Mouse (Mus musculus) stomach, embryonic 16.5 days (tissue): ENCODE measurements around the gene Ints5. TPM values are rescaled to one million over a fixed set of nuclear protein-coding genes. Genes with fewer than 3 reads are reported as not detected.

Experiments used
- ATAC-seq: fragments of 200-750 bp; cut with Nextera tagmentation; 2 replicates; pipeline ENCODE4 v1.8.0; 2017; ENCODE audit warnings: moderate number of reproducible peaks, moderate TSS enrichment; ENCODE audit not compliant: insufficient read depth, low FRiP score
- H3K27ac ChIP-seq: fragments of 300-500 bp; sonication (generic); 2 replicates; pipeline ENCODE4 v1.5.1; 2014; ENCODE audit warnings: low read length
- H3K27me3 ChIP-seq: fragments of 300-500 bp; sonication (generic); 2 replicates; pipeline ENCODE4 v1.6.1; 2014; ENCODE audit warnings: low read length, control low read depth, mixed read lengths; ENCODE audit not compliant: control insufficient read depth, insufficient read depth
- H3K36me3 ChIP-seq: fragments of 300-500 bp; sonication (generic); 2 replicates; pipeline ENCODE4 v1.6.1; 2014; ENCODE audit warnings: low read length; ENCODE audit not compliant: control insufficient read depth, insufficient read depth
- H3K4me1 ChIP-seq: fragments of 300-500 bp; sonication (generic); 2 replicates; pipeline ENCODE4 v1.6.1; 2014; ENCODE audit warnings: low read length, control low read depth, mixed read lengths; ENCODE audit not compliant: control insufficient read depth, insufficient read depth
- H3K4me2 ChIP-seq: fragments of 300-500 bp; sonication (generic); 2 replicates; pipeline ENCODE4 v1.6.1; 2014; ENCODE audit warnings: low read depth, low read length, mixed read lengths
- H3K4me3 ChIP-seq: fragments of 300-500 bp; sonication (generic); replicated peaks from 2 replicates; pipeline ENCODE4 v1.5.1; 2014; ENCODE audit warnings: mild to moderate bottlenecking, low read length
- H3K9ac ChIP-seq: fragments of 300-500 bp; sonication (generic); 2 replicates; pipeline ENCODE4 v1.6.1; 2014; ENCODE audit warnings: low read length
- H3K9me3 ChIP-seq: fragments of 300-500 bp; sonication (generic); replicated peaks from 2 replicates; pipeline ENCODE4 v1.6.1; 2016; ENCODE audit warnings: low read length, control low read depth; ENCODE audit not compliant: control insufficient read depth
- WGBS: fragments of 180-500 bp; shearing (Covaris S2); extraction: QIAGEN DNeasy Blood & Tissue Kit; methylation state at CpG from one replicate; pipeline ENCODE4 v1.1.7; 2014; 5-methylcytosine and 5-hydroxymethylcytosine counted together
- polyA plus RNA-seq: library from polyadenylated mRNA; unstranded; fragments of >200 nt; fragmentation: Nextera tagmentation; extraction: Ambion mirVana; gene quantifications from 2 replicates; pipeline ENCODE4 v1.2.1, GENCODE M21; 2015

Ints5 gene
- polyA plus RNA-seq, 1 experiment from 2014 or later = 35.4 TPM

GRCm38 (mm10) chr19:8897865-8898495 is 5.2 kb downstream of the Ints5 start, which contains the start of gene Ganab:
Gene Ganab, plus strand, starts transcription at chr19:8898071.
- peak; percentile 99 for ATAC-seq
- H3K27ac ChIP-seq = peak within 1 kb of the TSS; percentile 94
- H3K9me3 ChIP-seq = no peaks in the 10 kb centered on the region
- peaks cover 20% of the 10 kb centered on the region for H3K4me1 ChIP-seq
- H3K27me3 ChIP-seq = no peaks in the 10 kb centered on the region
- peak within 1 kb of the TSS; percentile 96 for H3K9ac ChIP-seq
- H3K36me3 ChIP-seq = peaks cover 6% of the 10 kb centered on the region; the same call in 1 of the 2 replicates
- H3K4me2 ChIP-seq = peak within 1 kb of the TSS; percentile 69
- WGBS = under 1% methylated on average over 53 of the region's 53 CpGs
- H3K4me3 ChIP-seq = peak within 1 kb of the TSS; percentile 77

GRCm38 (mm10) chr19:8898576-8898975 is 5.8 kb downstream of the Ints5 start:
- peak overlapping the region; percentile 96 for H3K9ac ChIP-seq
- ATAC-seq = no peak
- peaks cover 9% of the 10 kb centered on the region for H3K36me3 ChIP-seq
- 5% methylated on average over 13 of the region's 13 CpGs for WGBS
- H3K27ac ChIP-seq = peak overlapping the region; percentile 88
- no peaks in the 10 kb centered on the region for H3K9me3 ChIP-seq
- peak overlapping the region; percentile 77 for H3K4me3 ChIP-seq
- peaks cover 19% of the 10 kb centered on the region for H3K4me1 ChIP-seq
- H3K27me3 ChIP-seq = no peaks in the 10 kb centered on the region
- peak overlapping the region; percentile 69 for H3K4me2 ChIP-seq

- H3K4me1 ChIP-seq = peaks cover 15% of the 10 kb centered on the region
- peaks cover 13% of the 10 kb centered on the region for H3K36me3 ChIP-seq
- 25% methylated on average over 3 of the region's 3 CpGs for WGBS
Observed at GRCm38 (mm10) chr19:8899079-8899478, 6.3 kb downstream of the Ints5 start.

GRCm38 (mm10) chr19:8903412-8903811 is 10.6 kb downstream of the Ints5 start:
- Histone ChIP-seq H3K9me3 (no peaks in the 10 kb centered on the region), H3K4me1 (peaks cover 9% of the 10 kb centered on the region), H3K27ac (no peak overlapping the region), H3K9ac (no peak overlapping the region), H3K4me2 (no peak overlapping the region), H3K36me3 (peaks cover 25% of the 10 kb centered on the region), H3K4me3 (no peak overlapping the region), H3K27me3 (no peaks in the 10 kb centered on the region)
- ATAC-seq = no peak
- 90% methylated on average over 5 of the region's 5 CpGs for WGBS

More at GRCm38 (mm10) chr19:8899079-8899478, 6.3 kb downstream of the Ints5 start:
- Histone ChIP-seq H3K27ac (0 out of 2 replicates have a peak overlapping the region, but pooled peaks have one; percentile 88), H3K9me3 (no peaks in the 10 kb centered on the region), H3K27me3 (no peaks in the 10 kb centered on the region), H3K4me2 (peak overlapping the region; percentile 69), H3K4me3 (peak overlapping the region; percentile 77), H3K9ac (peak overlapping the region; percentile 96)
- no peak for ATAC-seq

- no peak for ATAC-seq
- no peaks in the 10 kb centered on the region for H3K27me3 ChIP-seq
- H3K9ac ChIP-seq = no peak overlapping the region
- H3K4me1 ChIP-seq = no peaks in the 10 kb centered on the region
- no peak overlapping the region for H3K4me2 ChIP-seq
- H3K27ac ChIP-seq = no peak overlapping the region
- peaks cover 63% of the 10 kb centered on the region for H3K36me3 ChIP-seq
- WGBS = 89% methylated on average over 6 of the region's 6 CpGs
- no peak overlapping the region for H3K4me3 ChIP-seq
- no peaks in the 10 kb centered on the region for H3K9me3 ChIP-seq
Observed at GRCm38 (mm10) chr19:8908531-8908930, 15.7 kb downstream of the Ints5 start.

GRCm38 (mm10) chr19:8911810-8912209 is 19.0 kb downstream of the Ints5 start:
- Histone ChIP-seq H3K27me3 (no peaks in the 10 kb centered on the region), H3K27ac (no peak overlapping the region), H3K9me3 (no peaks in the 10 kb centered on the region), H3K4me1 (no peaks in the 10 kb centered on the region), H3K9ac (no peak overlapping the region), H3K4me2 (no peak overlapping the region), H3K36me3 (peaks cover 73% of the 10 kb centered on the region), H3K4me3 (no peak overlapping the region)
- 90% methylated on average over 5 of the region's 5 CpGs for WGBS
- ATAC-seq = no peak

GRCm38 (mm10) chr19:8914212-8914611 is 21.4 kb downstream of the Ints5 start:
- Histone ChIP-seq H3K9ac (no peak overlapping the region), H3K27me3 (no peaks in the 10 kb centered on the region), H3K9me3 (no peaks in the 10 kb centered on the region), H3K36me3 (peaks cover 58% of the 10 kb centered on the region), H3K27ac (no peak overlapping the region), H3K4me3 (no peak overlapping the region), H3K4me1 (no peaks in the 10 kb centered on the region), H3K4me2 (no peak overlapping the region)
- no peak for ATAC-seq
- WGBS = 97% methylated on average over 3 of the region's 3 CpGs

GRCm38 (mm10) chr19:8919000-8919399 is 26.2 kb downstream of the Ints5 start:
- peaks cover 9% of the 10 kb centered on the region for H3K4me1 ChIP-seq
- H3K4me3 ChIP-seq = no peak overlapping the region
- H3K27ac ChIP-seq = no peak overlapping the region
- 90% methylated on average over 3 of the region's 3 CpGs for WGBS
- no peaks in the 10 kb centered on the region for H3K27me3 ChIP-seq
- no peak overlapping the region for H3K4me2 ChIP-seq
- H3K9me3 ChIP-seq = no peaks in the 10 kb centered on the region
- peaks cover 24% of the 10 kb centered on the region for H3K36me3 ChIP-seq
- no peak for ATAC-seq
- no peak overlapping the region for H3K9ac ChIP-seq

- H3K36me3 ChIP-seq = peaks cover 19% of the 10 kb centered on the region
- no peaks in the 10 kb centered on the region for H3K9me3 ChIP-seq
- WGBS = 73% methylated on average over 6 of the region's 6 CpGs
- no peaks in the 10 kb centered on the region for H3K27me3 ChIP-seq
- peak overlapping the region; percentile 95 for H3K27ac ChIP-seq
- peaks cover 9% of the 10 kb centered on the region for H3K4me1 ChIP-seq
- H3K4me2 ChIP-seq = peak overlapping the region; percentile 82
- no peak for ATAC-seq
- H3K4me3 ChIP-seq = peak overlapping the region; percentile 82
- H3K9ac ChIP-seq = peak overlapping the region; percentile 86; the same call in 1 of the 2 replicates
Observed at GRCm38 (mm10) chr19:8919684-8920072, 26.9 kb downstream of the Ints5 start.
